Mouse (Mus musculus): ENCODE data around the gene Amh. TPM values are rescaled to one million over a fixed set of nuclear protein-coding genes. Genes with fewer than 3 reads are reported as not detected.
A peak's percentile ranks its signal among the peaks of the same experiment; 100 is the strongest.

Gene Amh
- polyA plus RNA-seq, 1 experiment from 2014 or later: 0.13 TPM

- peaks cover 9% of the 10 kb centered on the region for H3K4me1 ChIP-seq (ENCODE audit: control insufficient read depth, insufficient read depth, low read length)
- WGBS: 66% methylated on average over 3 of the region's 3 CpGs
- H3K36me3 ChIP-seq (ENCODE audit: control insufficient read depth, insufficient read depth, low read length): peaks cover 19% of the 10 kb centered on the region; the same call in 1 of the 2 replicates
- DNase-seq (ENCODE audit: low spot score) (no peak), ATAC-seq (ENCODE audit: low read depth) (no peak)
- H3K4me3 ChIP-seq (ENCODE audit: low read depth, low read length): no peak overlapping the region
- H3K27me3 ChIP-seq (replicated peaks; ENCODE audit: control insufficient read depth, insufficient read depth, low read length): no peaks in the 10 kb centered on the region
- no peaks in the 10 kb centered on the region for H3K9me3 ChIP-seq (ENCODE audit: control insufficient read depth, low read length)
- no peak overlapping the region for H3K4me2 ChIP-seq (ENCODE audit: low read depth, low read length)
- no peak overlapping the region for H3K9ac ChIP-seq (ENCODE audit: low read depth, low read length)
- no peak overlapping the region for H3K27ac ChIP-seq (replicated peaks; ENCODE audit: low read depth, low read length)
These were observed 43.2 kb upstream of the Amh start for GRCm38 (mm10) chr10:80761821-80762220.

DNA sequence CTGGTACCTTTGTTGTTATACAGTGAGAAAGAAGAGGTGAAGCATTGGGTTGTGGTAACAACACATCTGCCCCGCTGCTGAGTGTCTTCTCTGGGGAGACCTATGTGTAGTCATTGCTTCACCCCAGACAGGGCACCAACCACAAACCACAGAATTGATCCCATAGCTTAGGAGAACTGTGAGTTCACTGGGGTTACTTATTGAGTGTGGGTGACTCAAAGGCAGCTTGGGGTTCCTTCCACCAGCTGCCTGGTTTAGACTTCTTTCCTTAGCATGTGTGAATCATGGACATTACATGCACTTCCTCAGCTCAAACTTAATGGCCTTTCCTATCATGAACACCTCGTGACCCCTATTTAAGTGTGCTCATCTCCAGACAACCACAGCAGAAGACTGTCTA is 41.5 kb upstream of the Amh start:
- Histone ChIP-seq H3K9ac (ENCODE audit: low read depth, low read length) (no peak overlapping the region), H3K4me1 (ENCODE audit: control insufficient read depth, insufficient read depth, low read length) (no peaks in the 10 kb centered on the region), H3K4me3 (ENCODE audit: low read depth, low read length) (no peak overlapping the region), H3K27me3 (replicated peaks; ENCODE audit: control insufficient read depth, insufficient read depth, low read length) (no peaks in the 10 kb centered on the region), H3K9me3 (ENCODE audit: control insufficient read depth, low read length) (no peaks in the 10 kb centered on the region), H3K36me3 (ENCODE audit: control insufficient read depth, insufficient read depth, low read length) (peaks cover 36% of the 10 kb centered on the region), H3K4me2 (ENCODE audit: low read depth, low read length) (no peak overlapping the region), H3K27ac (replicated peaks; ENCODE audit: low read depth, low read length) (no peak overlapping the region)
- ATAC-seq (ENCODE audit: low read depth): no peak
- no peak for DNase-seq (ENCODE audit: low spot score)
- 93% methylated on average over 2 of the region's 2 CpGs for WGBS

DNA sequence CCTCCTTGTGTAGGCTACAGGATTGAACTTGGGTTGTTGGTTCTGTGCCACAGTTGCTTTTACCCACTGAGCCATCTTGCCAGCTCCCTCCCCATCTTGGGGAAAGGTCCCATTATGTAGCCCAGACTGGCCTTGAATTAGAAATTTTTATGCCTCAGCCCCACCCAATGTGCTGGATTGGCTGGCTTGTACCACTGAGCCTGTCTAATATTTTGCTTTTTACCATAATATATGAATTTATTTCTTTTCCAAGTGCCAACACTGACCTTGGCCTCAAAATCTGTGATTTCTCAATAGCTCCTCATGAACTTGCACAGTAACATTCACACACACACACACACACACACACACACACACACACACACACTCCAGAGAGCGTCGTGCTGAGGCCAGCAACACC is 39.3 kb upstream of the Amh start:
- WGBS: 78% methylated on average over 2 of the region's 2 CpGs
- Histone ChIP-seq H3K36me3 (ENCODE audit: control insufficient read depth, insufficient read depth, low read length) (peaks cover 54% of the 10 kb centered on the region), H3K9ac (ENCODE audit: low read depth, low read length) (no peak overlapping the region), H3K27ac (replicated peaks; ENCODE audit: low read depth, low read length) (no peak overlapping the region), H3K4me3 (ENCODE audit: low read depth, low read length) (no peak overlapping the region), H3K4me2 (ENCODE audit: low read depth, low read length) (no peak overlapping the region), H3K4me1 (ENCODE audit: control insufficient read depth, insufficient read depth, low read length) (no peaks in the 10 kb centered on the region), H3K9me3 (ENCODE audit: control insufficient read depth, low read length) (no peaks in the 10 kb centered on the region), H3K27me3 (replicated peaks; ENCODE audit: control insufficient read depth, insufficient read depth, low read length) (no peaks in the 10 kb centered on the region)
- DNase-seq (ENCODE audit: low spot score) (no peak), ATAC-seq (ENCODE audit: low read depth) (no peak)

DNA sequence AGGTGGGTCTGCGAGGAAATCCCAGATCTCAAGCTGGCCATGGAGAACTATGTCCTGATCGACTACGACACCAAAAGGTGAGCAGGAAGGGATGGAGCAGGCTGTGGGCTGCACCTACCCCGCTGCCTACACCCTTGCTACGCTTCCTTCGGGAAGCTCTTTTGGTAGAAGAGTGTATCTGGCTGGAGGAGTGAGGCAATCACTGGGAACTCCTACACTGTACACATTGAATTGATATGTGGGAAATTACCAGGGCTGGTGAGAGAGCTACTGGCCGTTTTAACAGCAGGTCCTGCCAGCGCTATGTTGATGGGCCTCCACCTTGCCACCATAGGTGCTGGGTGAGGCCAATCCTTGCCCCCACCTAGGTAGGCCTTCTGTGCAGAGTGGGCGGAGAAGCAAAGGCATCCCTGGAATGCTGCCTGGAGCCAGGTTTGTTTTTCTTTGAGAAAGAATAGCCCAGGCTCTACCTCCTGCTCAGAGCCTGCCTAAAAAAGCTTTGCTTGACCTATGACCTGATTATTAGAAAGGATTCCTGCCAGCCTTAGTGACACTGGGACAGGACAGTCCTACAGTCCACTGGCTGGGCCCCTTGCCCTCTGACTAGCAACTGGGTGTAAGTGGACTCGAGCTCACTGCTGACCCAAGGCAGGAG is 38.8 kb upstream of the Amh start:
- Histone ChIP-seq H3K4me3 (ENCODE audit: low read depth, low read length) (no peak overlapping the region), H3K9me3 (ENCODE audit: control insufficient read depth, low read length) (no peaks in the 10 kb centered on the region), H3K36me3 (ENCODE audit: control insufficient read depth, insufficient read depth, low read length) (peaks cover 59% of the 10 kb centered on the region), H3K27ac (replicated peaks; ENCODE audit: low read depth, low read length) (no peak overlapping the region), H3K27me3 (replicated peaks; ENCODE audit: control insufficient read depth, insufficient read depth, low read length) (no peaks in the 10 kb centered on the region), H3K4me2 (ENCODE audit: low read depth, low read length) (no peak overlapping the region), H3K9ac (ENCODE audit: low read depth, low read length) (no peak overlapping the region), H3K4me1 (ENCODE audit: control insufficient read depth, insufficient read depth, low read length) (no peaks in the 10 kb centered on the region)
- DNase-seq (ENCODE audit: low spot score) (no peak), ATAC-seq (ENCODE audit: low read depth) (no peak)
- WGBS: 74% methylated on average over 10 of the region's 10 CpGs

GRCm38 (mm10) chr10:80768365-80768764 is 36.7 kb upstream of the Amh start:
- H3K9me3 ChIP-seq (ENCODE audit: control insufficient read depth, low read length): no peaks in the 10 kb centered on the region
- no peak overlapping the region for H3K9ac ChIP-seq (ENCODE audit: low read depth, low read length)
- H3K36me3 ChIP-seq (ENCODE audit: control insufficient read depth, insufficient read depth, low read length): peaks cover 80% of the 10 kb centered on the region
- no peaks in the 10 kb centered on the region for H3K4me1 ChIP-seq (ENCODE audit: control insufficient read depth, insufficient read depth, low read length)
- H3K4me3 ChIP-seq (ENCODE audit: low read depth, low read length): no peak overlapping the region
- 87% methylated on average over 6 of the region's 6 CpGs for WGBS
- H3K27me3 ChIP-seq (replicated peaks; ENCODE audit: control insufficient read depth, insufficient read depth, low read length): no peaks in the 10 kb centered on the region
- no peak overlapping the region for H3K4me2 ChIP-seq (ENCODE audit: low read depth, low read length)
- no peak overlapping the region for H3K27ac ChIP-seq (replicated peaks; ENCODE audit: low read depth, low read length)
- no peak for ATAC-seq (ENCODE audit: low read depth)
- DNase-seq (ENCODE audit: low spot score): no peak

DNA sequence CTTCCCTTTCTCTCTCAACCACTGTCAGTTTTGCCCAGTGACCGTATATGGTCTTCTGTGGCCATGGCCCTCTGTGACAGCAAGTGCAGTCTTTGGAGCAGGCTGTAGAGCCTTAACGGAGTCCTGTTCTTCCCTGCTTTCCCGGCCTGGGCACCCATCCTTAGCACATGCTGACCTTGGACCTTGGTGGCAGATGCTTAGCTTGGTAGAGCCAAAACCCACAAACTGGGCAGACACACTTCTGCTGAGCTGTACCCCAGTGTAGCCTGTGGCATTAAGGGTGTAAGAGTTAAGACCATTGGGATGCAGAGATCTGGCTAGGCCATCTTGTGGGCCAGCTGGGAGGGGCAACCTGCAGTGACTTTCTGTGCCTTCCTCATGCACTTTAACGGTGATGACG is 31.2 kb upstream of the Amh start:
- Histone ChIP-seq H3K27me3 (replicated peaks; ENCODE audit: control insufficient read depth, insufficient read depth, low read length) (no peaks in the 10 kb centered on the region), H3K36me3 (ENCODE audit: control insufficient read depth, insufficient read depth, low read length) (peaks cover 95% of the 10 kb centered on the region), H3K27ac (replicated peaks; ENCODE audit: low read depth, low read length) (peak overlapping the region; percentile 66), H3K4me2 (ENCODE audit: low read depth, low read length) (no peak overlapping the region), H3K9ac (ENCODE audit: low read depth, low read length) (no peak overlapping the region), H3K4me1 (ENCODE audit: control insufficient read depth, insufficient read depth, low read length) (peaks cover 9% of the 10 kb centered on the region), H3K4me3 (ENCODE audit: low read depth, low read length) (no peak overlapping the region), H3K9me3 (ENCODE audit: control insufficient read depth, low read length) (no peaks in the 10 kb centered on the region)
- WGBS: 82% methylated on average over 5 of the region's 5 CpGs
- DNase-seq (ENCODE audit: low spot score) (no peak), ATAC-seq (ENCODE audit: low read depth) (no peak)

DNA sequence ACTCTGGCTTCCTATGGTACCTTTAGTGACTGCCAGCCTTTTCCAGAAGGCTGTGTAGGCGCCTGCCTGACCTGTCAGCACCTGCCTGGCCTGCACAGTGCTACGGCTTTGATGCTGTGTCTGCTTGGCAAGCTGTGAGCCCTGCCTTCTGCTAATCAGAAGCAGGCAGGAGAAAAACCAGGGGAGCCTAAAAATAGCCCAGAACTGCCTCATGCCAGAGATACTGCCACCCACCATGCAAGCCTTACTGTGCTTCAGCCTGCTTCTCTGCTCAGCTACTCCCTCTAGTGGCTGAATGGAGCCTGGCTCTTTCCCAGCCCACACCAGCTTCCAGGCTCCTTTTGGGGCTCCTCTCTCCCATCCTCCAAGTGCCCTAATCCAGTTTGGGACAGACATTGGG is 30.5 kb upstream of the Amh start:
- ATAC-seq (ENCODE audit: low read depth): peak; percentile 85

DNA sequence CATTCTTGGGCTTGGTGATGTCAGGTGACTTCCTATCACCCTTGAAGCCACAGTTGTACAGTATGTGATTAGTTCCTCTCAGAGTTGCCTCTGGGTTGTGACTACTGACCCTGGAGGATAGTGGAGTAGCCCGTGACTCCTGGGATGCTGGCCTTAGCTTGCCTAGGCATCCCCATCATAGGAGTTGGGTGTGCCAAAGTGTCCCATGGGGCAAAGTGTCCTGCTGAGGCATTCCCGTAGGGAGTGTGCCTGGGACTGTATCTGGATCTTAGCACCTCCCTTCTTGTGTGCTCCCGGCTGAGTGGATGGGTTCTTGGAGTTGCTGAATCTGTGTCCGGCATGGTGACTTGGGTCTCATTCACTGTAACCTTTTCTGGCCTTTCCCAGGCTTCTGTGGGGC is 30.1 kb upstream of the Amh start:
- Histone ChIP-seq H3K27me3 (replicated peaks; ENCODE audit: control insufficient read depth, insufficient read depth, low read length) (no peaks in the 10 kb centered on the region), H3K4me2 (ENCODE audit: low read depth, low read length) (no peak overlapping the region), H3K9me3 (ENCODE audit: control insufficient read depth, low read length) (no peaks in the 10 kb centered on the region), H3K9ac (ENCODE audit: low read depth, low read length) (no peak overlapping the region), H3K27ac (replicated peaks; ENCODE audit: low read depth, low read length) (no peak overlapping the region), H3K4me1 (ENCODE audit: control insufficient read depth, insufficient read depth, low read length) (peaks cover 9% of the 10 kb centered on the region), H3K4me3 (ENCODE audit: low read depth, low read length) (no peak overlapping the region), H3K36me3 (ENCODE audit: control insufficient read depth, insufficient read depth, low read length) (peaks cover 97% of the 10 kb centered on the region)
- WGBS: 85% methylated on average over 4 of the region's 4 CpGs
- no peak for DNase-seq (ENCODE audit: low spot score)
- ATAC-seq (ENCODE audit: low read depth): no peak

More for the DNA sequence above, 30.5 kb upstream of the Amh start:
- no peak overlapping the region for H3K9ac ChIP-seq (ENCODE audit: low read depth, low read length)
- H3K9me3 ChIP-seq (ENCODE audit: control insufficient read depth, low read length): no peaks in the 10 kb centered on the region
- peak; percentile 91 for DNase-seq (ENCODE audit: low spot score)
- H3K27ac ChIP-seq (replicated peaks; ENCODE audit: low read depth, low read length): peak overlapping the region; percentile 66
- no peak overlapping the region; the same call in 1 of the 2 replicates for H3K4me2 ChIP-seq (ENCODE audit: low read depth, low read length)
- no peak overlapping the region for H3K4me3 ChIP-seq (ENCODE audit: low read depth, low read length)
- peaks cover 98% of the 10 kb centered on the region for H3K36me3 ChIP-seq (ENCODE audit: control insufficient read depth, insufficient read depth, low read length)
- WGBS: 23% methylated on average over 2 of the region's 2 CpGs
- peaks cover 9% of the 10 kb centered on the region for H3K4me1 ChIP-seq (ENCODE audit: control insufficient read depth, insufficient read depth, low read length)
- no peaks in the 10 kb centered on the region for H3K27me3 ChIP-seq (replicated peaks; ENCODE audit: control insufficient read depth, insufficient read depth, low read length)

GRCm38 (mm10) chr10:80775731-80776130 is 29.3 kb upstream of the Amh start:
- H3K36me3 ChIP-seq (ENCODE audit: control insufficient read depth, insufficient read depth, low read length): peaks cover 98% of the 10 kb centered on the region
- WGBS: 100% methylated on average over 3 of the region's 4 CpGs

More at GRCm38 (mm10) chr10:80775731-80776130, 29.3 kb upstream of the Amh start:
- Histone ChIP-seq H3K27ac (replicated peaks; ENCODE audit: low read depth, low read length) (no peak overlapping the region), H3K4me2 (ENCODE audit: low read depth, low read length) (no peak overlapping the region), H3K27me3 (replicated peaks; ENCODE audit: control insufficient read depth, insufficient read depth, low read length) (no peaks in the 10 kb centered on the region), H3K9ac (ENCODE audit: low read depth, low read length) (no peak overlapping the region), H3K4me1 (ENCODE audit: control insufficient read depth, insufficient read depth, low read length) (peaks cover 9% of the 10 kb centered on the region), H3K4me3 (ENCODE audit: low read depth, low read length) (no peak overlapping the region), H3K9me3 (ENCODE audit: control insufficient read depth, low read length) (no peaks in the 10 kb centered on the region)
- DNase-seq (ENCODE audit: low spot score): no peak
- ATAC-seq (ENCODE audit: low read depth): no peak

All from embryonic facial prominence, embryonic 14.5 days (tissue).